Mouse (Mus musculus) liver, adult 2 months (tissue): ENCODE measurements around the gene Gm37240.

Experiments
- CTCF ChIP-seq: fragments of 200-500 bp; IDR thresholded peaks from 2 replicates; pipeline ENCODE4 v1.5.1; 2011; ENCODE audit warnings: low read depth, low read length, control low read depth
- POLR2A ChIP-seq: fragments of 200-500 bp; IDR thresholded peaks from 2 replicates; pipeline ENCODE4 v1.6.1; 2011; ENCODE audit warnings: low read length, control low read depth; ENCODE audit not compliant: insufficient read depth; ENCODE audit errors: extremely low read depth

DNA sequence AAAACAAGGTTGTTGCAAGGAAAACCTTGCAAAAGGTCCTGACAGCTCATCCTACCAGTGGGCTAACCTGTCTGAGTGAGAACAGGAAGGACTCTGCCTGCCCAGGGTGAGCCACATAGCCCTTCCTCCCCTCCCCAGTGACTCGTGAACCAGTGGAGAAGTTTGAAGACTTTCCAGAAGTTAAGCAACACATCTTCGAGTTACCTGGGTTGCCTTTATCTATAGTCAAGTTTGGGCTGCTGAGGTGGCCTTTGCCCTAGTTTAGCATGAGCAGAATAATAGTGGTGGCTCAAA lies 252.2 kb downstream of the Gm37240 start:
- TF ChIP-seq POLR2A (no peak), CTCF (no peak)
